Mouse (Mus musculus) testis, postnatal 10 days (tissue): ENCODE measurements at regions not wholly inside any gene's neighbourhood (a gene's known extent, or its start where the extent isn't known, plus 50 kb on each side); places are given as distances from the start of the nearest gene placed in this dataset.
A peak's percentile ranks its signal among the peaks of the same experiment; 100 is the strongest.

Experiments
- DNase-seq: peaks from one replicate; pipeline ENCODE4 v3.0.0; 2021; ENCODE audit warnings: low spot score

DNA sequence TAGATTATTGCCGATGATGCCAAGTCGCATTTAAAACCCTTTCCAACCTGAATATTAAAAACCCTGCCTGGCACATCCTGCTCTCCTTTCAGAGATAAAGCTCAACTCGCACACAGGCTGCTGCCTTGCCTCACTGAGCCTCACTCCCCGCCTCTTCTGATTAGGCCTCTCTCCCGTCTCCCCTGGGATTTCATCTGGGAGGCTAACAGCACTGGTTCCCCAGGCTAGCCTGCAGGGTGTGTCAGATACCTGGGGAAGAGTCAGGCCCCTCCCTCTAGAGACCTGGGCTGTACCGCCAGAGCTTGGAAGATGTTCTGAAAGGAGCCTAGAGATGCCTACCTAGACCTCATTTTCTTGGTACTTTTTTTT is 462.7 kb upstream of the Kif2a start:
- DNase-seq = no peak

DNA sequence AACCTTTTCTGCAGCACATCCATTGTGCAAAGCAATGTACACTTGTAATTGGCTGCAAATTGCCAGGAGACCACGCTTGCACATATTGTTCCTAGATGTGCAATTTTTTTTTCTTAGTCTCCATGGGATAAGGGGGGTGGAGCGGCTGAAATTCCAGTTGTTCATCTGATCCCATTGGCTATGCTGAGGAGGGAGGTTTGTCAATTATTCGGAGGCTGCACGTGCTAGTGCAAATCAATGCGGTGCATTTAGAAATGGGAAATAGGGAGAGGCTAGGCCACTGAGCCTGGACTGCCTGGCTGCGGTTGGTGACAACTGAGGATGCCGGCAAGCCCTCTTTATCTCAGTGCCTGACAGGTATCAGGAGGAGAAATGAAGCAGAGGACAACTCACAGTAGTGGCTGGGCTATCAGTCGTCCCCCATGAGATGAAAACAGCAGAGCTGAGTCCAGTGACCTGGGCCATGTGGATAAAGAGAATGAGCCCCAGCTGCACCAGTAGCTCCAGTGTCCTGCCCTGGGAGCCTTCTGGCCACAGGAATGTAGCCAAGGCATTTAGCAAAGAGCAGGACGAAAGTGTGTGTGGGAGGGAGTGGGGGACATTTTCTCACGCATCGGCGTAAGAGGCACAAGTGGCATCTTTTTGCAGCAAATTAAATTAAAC is 462.2 kb upstream of the Kif2a start:
- DNase-seq = no peak

DNA sequence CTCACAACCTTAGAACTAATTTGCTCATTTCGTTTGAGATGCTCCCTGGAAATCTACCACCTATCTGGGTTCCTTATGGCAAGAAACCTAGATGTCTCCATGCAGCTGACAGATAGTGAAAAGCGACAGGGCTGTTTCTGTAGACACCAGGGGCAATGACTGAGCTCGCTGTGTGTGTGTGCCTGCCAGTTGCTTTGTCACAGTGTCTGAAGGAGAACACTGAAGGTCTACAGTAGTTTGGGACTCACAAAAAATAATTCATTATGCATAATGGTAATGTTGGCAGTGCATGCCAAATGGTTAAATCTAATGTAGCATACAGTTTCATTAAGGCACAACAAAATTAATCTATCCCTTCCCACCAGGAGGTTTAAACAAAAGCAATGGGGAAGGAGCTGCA is 453.2 kb upstream of the Kif2a start:
- no peak for DNase-seq

DNA sequence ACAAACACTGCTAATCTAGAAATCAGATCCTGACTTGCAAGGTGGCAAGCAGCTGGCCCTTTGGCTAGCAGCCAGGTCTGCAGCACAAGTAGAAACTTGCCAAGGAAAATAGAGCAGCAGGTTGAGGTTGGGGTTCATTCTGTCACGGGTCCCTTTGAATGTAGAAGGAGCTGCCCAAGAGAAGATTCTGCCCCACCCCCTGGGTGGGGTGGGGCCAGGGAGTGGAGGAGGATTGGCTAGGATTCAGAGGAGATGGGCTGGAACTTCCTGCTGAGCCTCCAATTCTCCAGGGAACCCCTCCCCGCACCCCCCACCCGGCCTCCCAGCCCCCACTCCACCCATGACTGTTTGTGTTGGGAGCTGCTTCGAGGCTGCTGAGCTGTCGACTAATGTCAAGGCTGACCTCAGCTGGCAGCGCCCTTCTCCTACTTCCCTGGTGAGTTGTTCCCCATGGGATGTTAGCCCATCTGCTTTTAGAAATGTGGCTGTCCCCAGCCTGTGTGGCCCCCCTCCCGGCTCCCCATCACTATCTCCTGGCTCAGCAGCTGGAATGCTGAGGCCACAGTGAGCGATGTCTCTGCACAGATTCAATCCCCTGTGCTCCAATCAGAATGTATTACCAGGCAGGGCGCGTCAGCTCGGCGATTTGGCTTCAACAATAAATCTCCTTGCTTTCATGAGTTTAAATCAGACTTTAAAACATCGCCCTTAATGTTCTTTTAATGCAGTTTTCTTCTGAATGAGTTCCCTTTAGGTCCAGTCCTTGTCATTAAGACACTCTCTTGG is 447.8 kb upstream of the Kif2a start:
- peak; percentile 54 for DNase-seq

GRCm38 (mm10) chr13:107462791-107463190 is 440.9 kb upstream of the Kif2a start:
- no peak for DNase-seq

DNA sequence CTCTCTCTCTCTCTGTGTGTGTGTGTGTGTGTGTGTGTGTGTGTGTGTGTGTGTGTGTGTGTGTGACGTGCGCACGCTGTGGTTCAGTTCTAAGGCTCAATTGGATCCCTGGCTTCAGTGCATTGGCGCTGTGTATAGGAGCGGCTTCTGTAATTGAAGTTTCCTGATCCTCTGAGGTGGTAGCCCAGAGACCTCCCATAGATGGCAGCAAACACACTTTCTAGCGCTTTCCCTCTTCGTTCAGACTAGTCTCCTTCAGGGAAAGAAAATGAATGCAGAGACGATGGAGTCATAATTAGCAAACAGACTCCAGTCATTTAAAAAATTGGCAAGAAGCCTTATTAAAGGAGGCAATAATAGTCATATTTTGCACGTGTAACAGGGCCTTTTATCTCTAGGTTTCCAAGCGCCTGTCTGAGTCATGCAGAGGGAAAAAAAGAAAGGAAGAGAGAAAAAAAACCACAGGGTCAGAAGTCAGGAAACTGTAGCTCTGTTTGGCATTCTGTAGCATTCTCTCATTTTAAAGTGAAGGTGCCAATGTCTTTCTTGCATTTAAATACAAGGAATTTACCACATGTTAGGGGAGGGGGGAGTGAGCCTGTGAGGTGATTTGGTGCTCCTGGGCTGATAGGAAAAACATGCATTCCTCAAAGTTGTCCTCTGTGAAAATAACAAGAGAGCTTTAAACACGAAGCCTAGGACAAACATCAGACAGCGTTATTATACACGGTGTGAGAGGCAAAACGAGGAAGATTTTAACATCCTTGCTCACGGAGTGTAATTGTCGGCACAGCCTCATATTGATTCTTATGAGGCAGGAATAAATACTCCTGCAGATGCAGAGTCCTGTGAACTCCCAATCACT is 439.4 kb upstream of the Kif2a start:
- DNase-seq = peak; percentile 53

GRCm38 (mm10) chr13:107458730-107459129 is 436.8 kb upstream of the Kif2a start:
- DNase-seq = no peak

DNA sequence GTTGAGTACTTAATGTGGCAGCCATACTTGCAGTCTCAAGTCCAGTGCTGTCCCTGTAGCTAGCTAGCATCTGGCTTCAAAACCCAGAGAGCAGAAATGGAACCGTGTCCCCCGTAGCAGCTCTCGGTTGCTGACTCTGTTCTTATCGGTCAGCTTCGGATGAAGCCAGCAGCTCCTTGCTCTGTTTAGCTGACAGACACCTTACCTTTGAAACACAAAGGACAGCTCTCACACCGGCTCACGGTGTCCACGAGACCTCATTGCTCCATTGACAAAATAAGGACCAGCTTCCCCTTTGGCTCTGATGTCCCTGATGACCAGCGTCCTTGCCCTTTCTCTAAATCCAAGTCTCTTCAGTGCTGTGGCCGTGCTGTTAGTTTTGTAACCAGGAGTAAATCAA is 435.3 kb upstream of the Kif2a start:
- no peak for DNase-seq

DNA sequence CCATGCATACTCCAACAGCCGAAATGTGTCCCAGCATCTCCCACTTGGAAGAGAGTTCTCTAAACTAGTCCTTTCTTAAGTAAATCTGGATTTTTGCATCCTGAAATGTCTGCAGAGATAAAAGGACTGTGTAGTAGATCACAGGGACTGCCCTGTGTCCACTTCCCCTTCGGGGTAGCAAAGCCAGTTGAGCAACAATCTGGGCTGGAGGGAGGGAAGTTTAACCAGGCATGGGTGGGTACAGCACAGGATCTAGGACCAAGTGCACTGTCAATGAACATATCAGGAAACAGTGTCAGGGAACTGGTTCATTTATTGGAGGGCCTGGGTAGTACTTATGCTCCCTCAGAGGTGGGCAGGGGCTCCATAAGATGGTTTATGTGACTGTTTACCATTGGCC is 434.5 kb upstream of the Kif2a start:
- no peak for DNase-seq

GRCm38 (mm10) chr13:107449598-107450179 is 427.8 kb upstream of the Kif2a start:
- DNase-seq = no peak

GRCm38 (mm10) chr13:107447813-107448212 is 425.9 kb upstream of the Kif2a start:
- no peak for DNase-seq

GRCm38 (mm10) chr13:107419363-107420155 is 397.6 kb upstream of the Kif2a start:
- no peak for DNase-seq

DNA sequence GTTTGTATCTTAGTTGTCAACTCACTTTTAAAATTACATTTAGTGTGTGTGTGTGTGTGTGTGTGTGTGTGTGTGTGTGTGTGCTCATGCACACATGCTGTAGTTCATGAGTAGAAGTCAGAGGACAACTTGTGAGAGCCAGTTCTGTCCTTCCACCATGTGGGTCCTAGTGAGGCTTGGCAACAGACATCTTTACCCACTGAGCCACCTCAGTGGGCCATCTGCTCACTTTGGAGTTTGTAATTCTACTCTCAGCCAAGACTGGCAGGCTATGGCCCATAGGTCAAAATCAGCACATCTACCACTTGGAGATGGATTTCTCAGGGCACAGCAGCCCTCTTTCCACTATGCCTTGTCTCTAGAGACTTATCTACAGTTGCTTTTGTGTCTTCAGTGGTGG is 388.3 kb upstream of the Kif2a start:
- no peak for DNase-seq

DNA sequence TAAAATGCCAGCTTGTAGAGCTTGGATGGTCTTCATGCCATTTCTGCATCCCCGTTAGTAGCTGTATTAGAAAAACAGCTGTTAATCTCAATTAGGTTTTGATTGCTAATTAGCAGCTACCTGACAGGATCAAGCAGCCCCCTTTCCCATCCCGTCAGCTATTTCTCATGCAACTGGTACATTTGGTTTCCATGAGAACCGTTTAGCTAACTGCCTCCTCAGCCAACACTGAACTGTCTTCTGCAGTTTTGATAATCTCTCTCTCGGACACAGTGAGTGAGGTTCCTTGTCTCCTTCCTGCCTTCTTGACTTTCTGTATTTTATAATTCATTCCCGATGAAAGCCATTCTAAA is 385.7 kb upstream of the Kif2a start:
- DNase-seq = no peak

DNA sequence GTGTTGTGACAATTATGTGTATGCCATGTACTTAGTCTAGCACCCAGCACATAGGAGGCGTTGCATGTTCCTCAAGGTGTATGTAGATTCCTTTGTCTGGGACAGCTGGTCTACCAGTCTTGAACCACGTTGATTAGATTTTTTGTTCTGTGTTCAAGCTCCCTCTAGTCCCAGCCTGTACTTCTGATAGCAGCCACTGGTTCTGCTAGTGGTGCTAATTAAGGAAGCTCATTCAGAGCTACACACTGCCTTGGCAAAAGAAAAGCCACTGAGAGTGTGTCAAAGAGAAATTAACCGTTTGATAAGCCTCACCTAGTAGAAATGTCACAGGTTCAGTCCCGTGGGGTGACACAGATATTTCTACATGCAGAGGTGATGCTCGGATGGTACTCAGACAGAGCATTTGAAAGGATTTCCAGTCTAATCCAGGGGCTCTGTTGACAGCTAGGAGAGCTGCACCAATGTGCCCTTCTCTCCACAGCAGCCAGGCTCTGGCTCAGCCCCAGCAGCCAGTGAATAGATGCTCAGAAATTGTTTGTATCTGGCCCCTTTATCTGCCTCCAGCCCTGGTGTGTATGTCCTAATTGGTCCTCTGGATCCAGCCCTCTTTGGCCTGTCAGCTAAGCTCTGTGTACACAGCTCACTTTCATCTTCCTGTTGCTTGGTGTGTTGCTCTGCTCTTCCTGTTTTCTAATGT is 385.2 kb upstream of the Kif2a start:
- DNase-seq = no peak

GRCm38 (mm10) chr13:107398621-107399363 is 376.9 kb upstream of the Kif2a start:
- DNase-seq = no peak

- no peak for DNase-seq
These were observed 374.1 kb upstream of the Kif2a start for GRCm38 (mm10) chr13:107396036-107396435.

GRCm38 (mm10) chr13:107394451-107394850 is 372.5 kb upstream of the Kif2a start:
- no peak for DNase-seq

DNA sequence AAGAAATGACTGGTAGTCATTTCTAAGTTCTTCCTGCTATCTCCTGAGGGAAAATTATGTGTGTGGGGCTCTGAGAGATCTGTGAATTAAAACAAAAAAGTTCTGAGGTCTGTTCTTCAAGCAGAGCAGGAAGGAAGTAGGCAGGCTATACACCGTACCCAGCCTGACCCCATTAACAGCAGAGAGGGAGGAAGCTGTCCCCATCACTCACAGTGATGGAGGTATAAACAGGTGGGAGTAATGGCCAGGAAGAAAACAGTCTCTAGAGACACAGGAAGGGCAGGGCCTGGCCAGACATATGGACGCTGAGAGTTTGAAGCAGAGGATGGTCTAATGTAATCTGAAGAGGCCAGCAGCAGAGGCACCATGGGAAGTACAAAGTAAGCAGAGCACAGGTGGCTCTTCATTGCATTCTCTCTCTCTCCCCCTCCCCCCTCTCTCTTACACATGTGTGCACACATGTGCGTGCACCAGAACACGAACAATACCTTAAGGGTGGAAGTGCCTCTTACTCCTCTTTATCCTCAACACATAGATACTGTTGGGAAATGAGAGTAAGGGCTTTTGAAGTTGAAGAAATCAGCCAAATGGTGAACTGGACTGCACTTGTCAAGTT is 367.7 kb upstream of the Kif2a start:
- no peak for DNase-seq

DNA sequence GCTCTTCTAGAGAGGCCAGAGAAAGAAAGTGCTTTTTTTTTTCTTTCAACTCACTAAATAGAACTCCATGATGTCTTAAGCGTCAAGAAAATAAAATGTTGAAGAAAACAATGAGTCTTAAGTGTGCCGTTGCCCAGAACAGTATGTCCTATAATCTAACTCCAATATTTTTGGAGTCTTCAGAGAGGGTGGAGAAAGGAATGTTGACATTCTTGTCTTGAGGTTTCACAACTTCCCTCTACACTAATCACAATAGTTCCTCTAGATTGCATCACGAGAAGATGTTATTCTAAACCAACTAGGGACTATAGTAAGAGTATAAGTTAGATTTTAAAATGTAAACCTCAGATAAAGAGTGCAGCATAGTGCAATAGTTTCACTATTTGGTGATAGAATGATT is 367.1 kb upstream of the Kif2a start:
- no peak for DNase-seq
